ENCODE assay signal across 16 mouse cellular contexts in the genomic region with DNA sequence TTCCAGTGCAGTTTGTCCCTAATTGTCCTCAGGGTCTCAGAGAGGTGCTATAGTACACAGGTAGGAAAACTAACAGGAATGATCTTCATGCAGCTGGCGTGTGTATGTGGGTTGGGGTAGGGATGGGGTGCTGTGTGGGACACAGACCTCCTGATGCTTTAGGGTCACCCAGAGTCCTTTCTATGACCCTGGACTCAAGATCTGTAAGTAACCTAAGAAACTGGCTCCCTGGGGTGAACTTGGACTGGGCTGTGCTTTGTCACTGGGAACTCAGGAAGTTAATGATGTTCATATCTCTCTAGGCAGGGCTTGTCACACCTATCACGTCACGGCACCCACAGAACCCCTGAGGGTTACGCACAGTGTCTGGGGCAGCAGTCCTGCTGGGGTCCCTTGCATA. TPM values are rescaled to one million over a fixed set of nuclear protein-coding genes. Genes with fewer than 3 reads are reported as not detected.
DNase-seq lines count a peak whose midpoint lies in the region; ATAC-seq and TF ChIP-seq lines count a peak whose summit lies in the region.
"Had no signal": no experiment of that assay in that cellular context is flagged by ENCODE, and none has a peak within 500 bp of the region (broad histone marks: within the 10 kb centered on the region; RNA-seq: fewer than 3 reads in every experiment).

No protein-coding gene starts in this region.

- no peak overlapping the region for H3K4me3 ChIP-seq in cerebellum, adult 2 months (replicated peaks; ENCODE audit: insufficient read depth, low read depth, low read length)
- H3K4me3 ChIP-seq in forebrain, embryonic 10.5 days, result peak overlapping the region; percentile 55
- no peak overlapping the region for H3K4me3 ChIP-seq in hindbrain, embryonic 15.5 days
- peak overlapping the region; percentile 27; the same call in 1 of the 2 replicates for H3K4me3 ChIP-seq in midbrain, embryonic 15.5 days
- no peak overlapping the region for H3K4me3 ChIP-seq in liver, embryonic 12.5 days

- peaks cover 23% of the 10 kb centered on the region for H3K4me1 ChIP-seq in cerebellum, adult 2 months (ENCODE audit: control insufficient read depth, insufficient read depth, low read length)
- H3K4me1 ChIP-seq in forebrain, embryonic 10.5 days, result peaks cover 15% of the 10 kb centered on the region
- peaks cover 13% of the 10 kb centered on the region for H3K4me1 ChIP-seq in hindbrain, embryonic 15.5 days (replicated peaks)
- peaks cover 13% of the 10 kb centered on the region for H3K4me1 ChIP-seq in midbrain, embryonic 15.5 days
- H3K4me1 ChIP-seq in liver, embryonic 12.5 days, result no peaks in the 10 kb centered on the region; the same call in 1 of the 2 replicates

- DNase-seq in cerebellum, adult 11-12 months, result peak; percentile 44
- DNase-seq in cerebellum, adult 2 months, result no peak
- no peak for DNase-seq in forebrain, embryonic 10.5 days (ENCODE audit: extremely low spot score, low spot score)
- no peak for DNase-seq in kidney, postnatal 10 days
- DNase-seq in lung, adult 18-20 months, result no peak
- DNase-seq: adrenal gland, adult 8-10 months; gastrocnemius, postnatal 14 days had no signal

- WGBS in cerebellum, adult 2 months, result 59% methylated on average over 4 of the region's 4 CpGs
- 71% methylated on average over 4 of the region's 4 CpGs for WGBS in forebrain, embryonic 10.5 days
- 48% methylated on average over 4 of the region's 4 CpGs for WGBS in hindbrain, embryonic 15.5 days
- 53% methylated on average over 4 of the region's 4 CpGs for WGBS in midbrain, embryonic 15.5 days
- 48% methylated on average over 4 of the region's 4 CpGs for WGBS in liver, embryonic 12.5 days (ENCODE audit: insufficient replicate concordance)

- H3K27ac ChIP-seq in cerebellum, adult 2 months (ENCODE audit: insufficient read depth, low read length), result no peak overlapping the region
- peak overlapping the region; percentile 76 for H3K27ac ChIP-seq in forebrain, embryonic 10.5 days
- H3K27ac ChIP-seq in hindbrain, embryonic 15.5 days (replicated peaks), result peak overlapping the region; percentile 61
- peak overlapping the region; percentile 63 for H3K27ac ChIP-seq in midbrain, embryonic 15.5 days
- H3K27ac ChIP-seq in liver, embryonic 12.5 days, result no peak overlapping the region
- H3K27ac ChIP-seq: kidney, postnatal 0 days; limb, embryonic 15.5 days had no signal

- TF ChIP-seq POLR2A in cerebellum, adult 2 months (IDR thresholded peaks at IDR 0.05; ENCODE audit: borderline replicate concordance, insufficient read depth, low read length), result no peak

- no peaks in the 10 kb centered on the region for H3K27me3 ChIP-seq in cerebellum, adult 2 months (ENCODE audit: control insufficient read depth, insufficient read depth, low read length)
- H3K27me3 ChIP-seq in forebrain, embryonic 10.5 days (ENCODE audit: poor library complexity, severe bottlenecking), result peaks cover 13% of the 10 kb centered on the region
- no peaks in the 10 kb centered on the region for H3K27me3 ChIP-seq in hindbrain, embryonic 15.5 days
- no peaks in the 10 kb centered on the region for H3K27me3 ChIP-seq in midbrain, embryonic 15.5 days (replicated peaks)
- peaks cover 20% of the 10 kb centered on the region for H3K27me3 ChIP-seq in liver, embryonic 12.5 days (replicated peaks)

- H3K36me3 ChIP-seq in forebrain, embryonic 10.5 days (replicated peaks), result no peaks in the 10 kb centered on the region
- H3K36me3 ChIP-seq in hindbrain, embryonic 15.5 days, result no peaks in the 10 kb centered on the region
- H3K36me3 ChIP-seq in midbrain, embryonic 15.5 days (replicated peaks), result no peaks in the 10 kb centered on the region
- H3K36me3 ChIP-seq in liver, embryonic 12.5 days, result no peaks in the 10 kb centered on the region
- H3K36me3 ChIP-seq: limb, embryonic 15.5 days had no signal

- no peaks in the 10 kb centered on the region for H3K9me3 ChIP-seq in forebrain, embryonic 10.5 days
- H3K9me3 ChIP-seq in hindbrain, embryonic 15.5 days, result no peaks in the 10 kb centered on the region
- H3K9me3 ChIP-seq in midbrain, embryonic 15.5 days, result no peaks in the 10 kb centered on the region
- H3K9me3 ChIP-seq in liver, embryonic 12.5 days (replicated peaks), result no peaks in the 10 kb centered on the region
- H3K9me3 ChIP-seq: limb, embryonic 15.5 days had no signal

- no peak for ATAC-seq in hindbrain, embryonic 15.5 days (ENCODE audit: low FRiP score, low read depth)
- ATAC-seq in midbrain, embryonic 15.5 days (replicated peaks), result 0 out of 2 replicates have a peak, but pooled peaks have one; percentile 19
- no peak for ATAC-seq in liver, embryonic 12.5 days
- ATAC-seq: inflammation-experienced regulatory T-cells, adult 6 months; lung, postnatal 0 days had no signal

- H3K4me2 ChIP-seq in hindbrain, embryonic 15.5 days, result peak overlapping the region; percentile 48; the same call in 1 of the 2 replicates
- H3K4me2 ChIP-seq in midbrain, embryonic 15.5 days, result peak overlapping the region; percentile 45
- H3K4me2 ChIP-seq in liver, embryonic 12.5 days, result no peak overlapping the region

- H3K9ac ChIP-seq in hindbrain, embryonic 15.5 days, result 0 out of 2 replicates have a peak overlapping the region, but pooled peaks have one; percentile 3
- 0 out of 2 replicates have a peak overlapping the region, but pooled peaks have one; percentile 19 for H3K9ac ChIP-seq in midbrain, embryonic 15.5 days
- H3K9ac ChIP-seq in liver, embryonic 12.5 days, result no peak overlapping the region
- H3K9ac ChIP-seq: limb, embryonic 15.5 days had no signal

- no peak for TF ChIP-seq CTCF in cerebellum, adult 2 months (IDR thresholded peaks at IDR 0.05; ENCODE audit: borderline replicate concordance, insufficient read depth, low read depth, low read length)

RNA-seq across cellular contexts. Expression of a gene that starts 15.4 kb away (rescaled TPM):
- polyA plus RNA-seq in cerebellum, adult 2 months (2012; rRNA removed), result not detected in 2 replicates
- not detected in 2 replicates for polyA plus RNA-seq in forebrain, embryonic 10.5 days (2016; fragmentation: Nextera tagmentation; extraction: Ambion mirVana)
- polyA plus RNA-seq in hindbrain, embryonic 15.5 days (2015; fragmentation: Nextera tagmentation; extraction: Ambion mirVana), result not detected in 2 replicates
- polyA plus RNA-seq in midbrain, embryonic 15.5 days (2015; fragmentation: Nextera tagmentation; extraction: Ambion mirVana), result not detected in 2 replicates
- polyA plus RNA-seq in liver, embryonic 12.5 days (2016; fragmentation: Nextera tagmentation; extraction: Ambion mirVana), result not detected in 2 replicates
- polyA plus RNA-seq: heart, embryonic 14.5 days; inflammation-experienced regulatory T-cells, adult 6 months; kidney, postnatal 0 days; limb, embryonic 15.5 days; lung, postnatal 0 days; spleen, adult 2 months had no signal

Comparison
In these comparisons a context has a peak if more than half of its experiments do, and no peak if none do; other contexts are left out.
1. H3K27ac ChIP-seq: peak in forebrain, embryonic 10.5 days (single experiment), hindbrain, embryonic 15.5 days (single experiment) and midbrain, embryonic 15.5 days (single experiment); none in cerebellum, adult 2 months (single experiment) and liver, embryonic 12.5 days (single experiment).
2. H3K4me3 ChIP-seq: peak in forebrain, embryonic 10.5 days (single experiment) and midbrain, embryonic 15.5 days (single experiment); none in cerebellum, adult 2 months (single experiment), hindbrain, embryonic 15.5 days (single experiment) and liver, embryonic 12.5 days (single experiment).